Mouse (Mus musculus) retina, postnatal 1 day (tissue): ENCODE data around the gene Olfr366.
"Not testable (repeated sequence)": the region's sequence is repeated elsewhere in the genome, so short reads cannot be mapped to it uniquely, and the experiment has no call there.

Source experiments
- DNase-seq: peaks from one replicate; pipeline ENCODE4 v3.0.0-alpha.2; 2012

The Olfr366 gene

DNA sequence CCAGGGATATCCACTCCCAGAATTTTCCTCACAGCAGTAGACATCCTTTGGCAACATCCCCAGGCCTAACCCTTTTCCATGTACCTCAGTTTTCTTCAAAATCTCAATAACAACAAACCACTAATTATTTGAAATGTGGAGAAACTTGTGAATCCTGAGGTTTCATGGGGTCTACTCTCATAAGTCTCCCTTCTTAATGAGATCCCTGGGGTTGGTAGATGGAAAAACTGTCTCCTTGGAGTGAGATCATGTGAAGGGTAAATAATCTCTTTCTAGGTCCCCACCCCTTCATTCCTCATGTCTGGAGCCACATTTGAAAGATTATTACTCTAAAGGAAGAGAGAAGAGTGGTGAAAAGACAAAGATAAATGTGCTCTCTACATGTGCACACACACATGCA is at the start of gene Olfr366:
Gene Olfr366, plus strand, starts transcription at position 301 of the 400 bp plus-strand sequence.
- DNase-seq = no peak

DNA sequence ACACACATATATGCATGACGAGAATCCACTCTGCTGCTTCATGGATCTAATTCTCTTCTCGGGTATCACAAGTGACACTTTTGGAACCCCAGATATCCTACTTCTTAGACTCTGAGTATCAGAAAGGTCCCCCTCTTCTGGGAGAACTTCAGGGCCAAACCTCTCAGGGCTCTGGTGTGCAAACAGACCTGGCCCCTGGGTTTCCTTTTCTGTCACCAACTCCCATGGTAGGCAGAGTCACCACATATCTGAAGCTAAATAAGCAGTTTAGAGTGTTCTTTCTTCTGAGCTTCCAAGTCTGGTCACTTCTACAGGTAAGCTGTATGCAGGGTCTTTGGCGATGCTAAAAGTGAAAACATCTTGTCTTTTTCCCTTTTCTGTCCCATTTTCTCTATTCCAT is 23.5 kb upstream of the Olfr366 start, which contains the start of gene Olfr365:
Gene Olfr365, plus strand, starts transcription at position 301 of the 400 bp plus-strand sequence.
- DNase-seq = no peak

DNA sequence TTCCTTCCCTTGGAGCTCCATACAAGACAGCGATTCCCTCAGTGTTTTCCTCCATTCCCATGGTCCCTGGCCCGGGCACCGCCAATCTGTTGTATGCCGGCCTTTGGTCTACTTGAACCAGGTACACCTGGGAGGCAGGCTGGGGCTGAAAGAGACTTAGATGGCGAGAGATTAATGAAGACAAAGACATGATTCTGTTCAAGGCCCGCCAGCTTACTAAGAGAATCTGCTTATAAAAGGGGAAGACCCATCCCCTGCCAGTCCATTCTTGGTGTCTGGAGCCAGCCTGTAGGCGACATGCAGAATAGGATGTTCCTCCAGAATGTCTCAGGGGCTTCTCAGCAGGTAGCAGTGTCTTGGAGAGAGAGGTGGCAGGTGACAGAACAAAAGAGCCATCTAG is 50.4 kb downstream of the Olfr366 start:
- not testable (repeated sequence) for DNase-seq
